Mouse (Mus musculus) layer of hippocampus, postnatal 25 days (tissue): Measurements from ENCODE around the gene Spin2d. TPM values are rescaled to one million over a fixed set of nuclear protein-coding genes. Genes with fewer than 3 reads are reported as not detected.
"Not testable (repeated sequence)": the region's sequence is repeated elsewhere in the genome, so short reads cannot be mapped to it uniquely, and the experiment has no call there.

Source experiments
- DNase-seq, 2 experiments: peaks; one replicate each; pipeline ENCODE4 v3.0.0; 2022; ENCODE audit warnings: mixed read lengths in 2 of 2, low spot score in 1 of 2; ENCODE audit errors: extremely low spot score in 1 of 2
- total RNA-seq, 2 experiments: library from RNA; stranded (reverse); gene quantifications; 2 replicates each; pipeline ENCODE4 v1.2.3; 2021

Spin2d gene
- not detected for total RNA-seq

- not testable (repeated sequence) for DNase-seq
Observed at GRCm38 (mm10) chrX:73176889-73177288, at the start of gene Spin2d. Spin2d (minus strand) TSS chrX:73176989.

DNA sequence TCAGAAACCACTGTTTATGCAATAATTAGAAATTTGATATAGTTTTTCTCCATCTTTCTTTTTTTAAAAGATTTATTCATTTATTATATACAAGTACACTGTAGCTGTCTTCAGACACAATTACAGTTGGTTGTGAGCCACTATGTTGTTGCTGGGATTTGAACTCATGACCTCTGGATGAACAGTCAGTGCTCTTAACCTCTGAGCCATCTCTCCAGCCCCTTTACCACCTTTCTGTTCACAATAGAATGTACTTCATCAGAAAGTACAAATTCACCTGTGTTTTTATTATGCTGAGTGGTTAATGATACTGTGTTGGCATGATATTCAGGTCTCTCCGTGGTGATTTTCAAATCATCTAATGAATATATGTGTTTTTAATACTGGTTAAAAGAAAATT, 48.6 kb upstream of the Spin2d start:
- no peak for DNase-seq

DNA sequence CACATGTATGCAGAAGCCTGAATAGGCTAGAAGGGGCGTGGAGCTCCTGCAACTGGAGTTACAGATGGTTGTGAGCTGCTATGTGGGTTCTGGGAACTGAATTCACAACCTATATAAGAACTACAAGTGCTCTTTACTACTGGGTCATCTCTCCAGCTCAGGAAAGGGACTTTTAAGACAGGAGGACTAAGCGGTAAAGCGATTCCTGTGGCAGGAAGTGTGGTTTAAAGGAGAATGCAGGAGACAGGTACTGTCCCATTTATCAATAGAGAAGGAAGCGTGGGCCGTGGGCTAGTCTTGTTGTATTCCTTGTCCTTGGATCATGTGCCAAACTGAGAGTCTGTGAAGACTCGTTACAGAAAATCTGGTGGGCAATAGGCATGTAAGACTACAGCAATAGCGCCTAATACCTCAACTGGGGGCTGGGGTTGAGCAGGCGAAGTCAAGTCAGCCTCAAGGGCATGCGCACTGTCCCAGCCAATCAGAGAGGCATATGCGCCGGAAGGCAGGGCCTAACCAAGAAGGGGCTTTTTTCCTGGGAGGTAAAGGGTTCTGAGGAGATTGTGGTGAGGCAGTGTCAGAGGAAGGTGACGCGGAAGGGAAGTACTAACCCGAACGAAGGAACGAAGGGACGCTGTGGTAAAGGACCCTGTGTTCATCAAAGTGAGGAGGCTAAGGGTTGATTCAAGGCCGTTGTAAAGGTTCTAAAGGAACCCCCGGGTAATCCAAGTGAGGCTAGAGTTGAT, 37.2 kb upstream of the Spin2d start, which contains the start of gene Xlr4b:
Gene Xlr4b, plus strand, starts transcription at position 515 of the 746 bp plus-strand sequence.
- DNase-seq, result not testable (repeated sequence)

- not testable (repeated sequence) for DNase-seq
Observed at GRCm38 (mm10) chrX:73191934-73192333, 15.1 kb upstream of the Spin2d start, which contains the start of gene Xlr3b. Xlr3b (plus strand) TSS chrX:73192207.

DNA sequence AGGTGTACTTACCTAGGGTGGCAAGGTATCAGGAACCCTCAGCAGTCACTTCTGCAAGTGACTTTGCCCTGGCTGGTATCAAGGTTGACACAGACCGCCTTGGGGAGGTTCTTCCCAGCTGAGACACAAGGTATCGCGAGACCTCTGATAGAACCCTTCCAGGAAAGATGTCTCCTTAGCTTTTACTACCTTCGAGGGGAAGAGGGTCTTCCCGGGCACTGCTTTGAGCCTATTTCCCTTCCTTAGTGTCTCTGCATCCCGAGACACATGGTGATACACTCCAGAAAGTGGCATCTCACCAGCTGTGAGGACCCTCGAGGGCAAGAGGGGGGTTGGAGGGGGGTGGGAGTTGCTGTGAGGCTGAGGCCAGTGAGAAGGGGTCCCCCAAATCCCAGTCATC, 27.4 kb downstream of the Spin2d start, which contains the start of gene DXBay18:
Gene DXBay18, minus strand, starts transcription at position 101 of the 400 bp plus-strand sequence.
- DNase-seq, result not testable (repeated sequence)

DNA sequence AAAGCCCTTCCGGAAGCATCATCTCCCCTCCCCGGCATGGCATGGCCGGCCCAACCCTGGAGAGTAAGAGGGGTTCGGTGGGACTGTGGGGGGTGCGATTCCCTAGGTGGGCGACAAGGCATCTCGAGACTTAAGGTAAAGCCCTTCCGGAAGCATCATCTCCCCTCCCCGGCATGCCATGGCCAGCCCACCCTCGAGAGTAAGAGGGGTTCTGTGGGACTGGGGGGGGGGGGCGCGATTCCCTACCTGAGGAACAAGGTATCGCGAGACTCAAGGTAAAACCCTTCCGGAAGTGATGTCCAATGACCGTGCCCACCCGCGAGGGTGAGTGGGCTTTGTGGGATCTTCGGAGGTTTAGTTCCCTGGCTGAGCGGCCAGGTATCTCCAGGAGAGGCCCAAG, 28.3 kb downstream of the Spin2d start, which contains the start of gene Xlr5b:
Gene Xlr5b, plus strand, starts transcription at position 301 of the 400 bp plus-strand sequence.
- not testable (repeated sequence) for DNase-seq

DNA sequence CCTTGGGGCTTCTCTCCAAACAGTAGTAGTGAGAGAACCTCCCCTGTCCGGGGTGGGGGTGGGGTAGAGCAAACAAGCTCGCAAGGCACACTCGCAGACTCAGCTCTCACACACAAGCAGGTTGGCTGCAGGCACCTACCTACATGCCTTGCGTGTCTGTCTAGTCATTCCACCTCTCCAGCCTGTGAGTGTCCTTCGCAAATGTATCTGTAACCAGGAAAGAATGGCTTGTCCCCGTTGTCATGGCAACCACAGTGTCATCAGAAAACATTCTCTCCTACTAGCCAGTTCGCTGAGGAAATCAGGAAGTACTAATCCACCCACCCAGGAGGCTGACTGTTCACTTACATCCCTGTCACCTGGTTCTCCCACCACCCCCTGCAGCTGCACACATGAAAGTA, 33.6 kb downstream of the Spin2d start:
- not testable (repeated sequence) for DNase-seq

Other genes starting within 250 kb of the Spin2d start
- gene Zfp185, start 189.7 kb downstream of the Spin2d start, total RNA-seq, result 1 to 10 TPM in 1 of 2 experiments, under 1 TPM in 1; 0.69 to 1.5 TPM
- gene Pnma5, start 139.9 kb downstream of the Spin2d start, total RNA-seq, result under 1 TPM; 0.25 to 0.38 TPM
- gene Pnma3, start 112.2 kb downstream of the Spin2d start, total RNA-seq, result 10 to 100 TPM; 15.7 to 25.1 TPM
- 1 to 10 TPM in 1 of 2 experiments, not detected in 1; 2.7 TPM for gene Xlr4a, start 94.5 kb downstream of the Spin2d start, total RNA-seq
- gene Xlr3a, start 79.9 kb downstream of the Spin2d start, total RNA-seq, result 1 to 10 TPM; 2.0 to 3.4 TPM
- gene Gm14685, start 59.9 kb downstream of the Spin2d start, total RNA-seq, result 1 to 10 TPM; 2.9 to 3.1 TPM
- gene Xlr5b, start 28.2 kb downstream of the Spin2d start, total RNA-seq, result not detected
- gene DXBay18, start 27.5 kb downstream of the Spin2d start, total RNA-seq, result 1 to 10 TPM in 1 of 2 experiments, under 1 TPM in 1; 0.63 to 1.3 TPM
- 10 to 100 TPM in 1 of 2 experiments, 1 to 10 TPM in 1; 5.5 to 14.6 TPM for gene Xlr3b, start 15.2 kb upstream of the Spin2d start, total RNA-seq
- gene Xlr4b, start 37.3 kb upstream of the Spin2d start, total RNA-seq, result 1 to 10 TPM in 1 of 2 experiments, under 1 TPM in 1; 0.84 to 1.4 TPM
- 10 to 100 TPM; 15.0 to 16.0 TPM for gene F8a, start 51.3 kb upstream of the Spin2d start, total RNA-seq
- gene Xlr4c, start 66.1 kb upstream of the Spin2d start, total RNA-seq, result 1 to 10 TPM in 1 of 2 experiments, under 1 TPM in 1; 0.37 to 1.4 TPM
- under 1 TPM in 1 of 2 experiments, not detected in 1; 0.76 TPM for gene Xlr3c, start 88.4 kb upstream of the Spin2d start, total RNA-seq
- not detected for gene Xlr5a, start 116.0 kb upstream of the Spin2d start, total RNA-seq
- gene Xlr5c, start 116.0 kb upstream of the Spin2d start, total RNA-seq, result not detected
- gene Gm45015, start 159.9 kb upstream of the Spin2d start, total RNA-seq, result not detected
- 10 to 100 TPM; 11.2 to 12.2 TPM for gene Zfp275, start 165.6 kb upstream of the Spin2d start, total RNA-seq
- under 1 TPM in 1 of 2 experiments, not detected in 1; 0.16 TPM for gene Gm18336, start 221.7 kb upstream of the Spin2d start, total RNA-seq
- gene Zfp92, start 234.1 kb upstream of the Spin2d start, total RNA-seq, result 1 to 10 TPM; 1.6 to 3.1 TPM